Mouse (Mus musculus) midbrain, embryonic 10.5 days (tissue): Measurements from ENCODE around the gene Cdc20. TPM values are rescaled to one million over a fixed set of nuclear protein-coding genes. Genes with fewer than 3 reads are reported as not detected.

Source experiments
- DNase-seq: peaks from one replicate; pipeline ENCODE4 v3.0.0-alpha.2; 2017; ENCODE audit warnings: low spot score
- H3K27ac ChIP-seq: fragments of 300-500 bp; sonication (generic); replicated peaks from 2 replicates; pipeline ENCODE4 v1.5.1; 2016; ENCODE audit warnings: mild to moderate bottlenecking
- H3K27me3 ChIP-seq: fragments of 300-500 bp; sonication (generic); 2 replicates; pipeline ENCODE4 v1.6.1; 2016; ENCODE audit warnings: low read depth, mild to moderate bottlenecking; ENCODE audit not compliant: poor library complexity, severe bottlenecking
- H3K36me3 ChIP-seq: fragments of 300-500 bp; sonication (generic); 2 replicates; pipeline ENCODE4 v1.6.1; 2016; ENCODE audit warnings: mild to moderate bottlenecking, moderate library complexity
- H3K4me1 ChIP-seq: fragments of 300-500 bp; sonication (generic); 2 replicates; pipeline ENCODE4 v1.6.1; 2016
- H3K4me3 ChIP-seq: fragments of 300-500 bp; sonication (generic); 2 replicates; pipeline ENCODE4 v1.5.1; 2016; ENCODE audit warnings: mild to moderate bottlenecking, moderate library complexity
- H3K9me3 ChIP-seq: fragments of 300-500 bp; sonication (generic); replicated peaks from 2 replicates; pipeline ENCODE4 v1.6.1; 2016; ENCODE audit warnings: mild to moderate bottlenecking
- WGBS: fragments of 180-500 bp; shearing (Covaris S2); methylation state at CpG from one replicate; pipeline ENCODE4 v1.1.7; 2016; 5-methylcytosine and 5-hydroxymethylcytosine counted together
- polyA plus RNA-seq: library from polyadenylated mRNA; unstranded; fragments of >200 nt; fragmentation: Nextera tagmentation; extraction: Ambion mirVana; gene quantifications from 2 replicates; pipeline ENCODE4 v1.2.1, GENCODE M21; 2016

Cdc20 gene
- polyA plus RNA-seq, 1 experiment from 2014 or later = 424 TPM

DNA sequence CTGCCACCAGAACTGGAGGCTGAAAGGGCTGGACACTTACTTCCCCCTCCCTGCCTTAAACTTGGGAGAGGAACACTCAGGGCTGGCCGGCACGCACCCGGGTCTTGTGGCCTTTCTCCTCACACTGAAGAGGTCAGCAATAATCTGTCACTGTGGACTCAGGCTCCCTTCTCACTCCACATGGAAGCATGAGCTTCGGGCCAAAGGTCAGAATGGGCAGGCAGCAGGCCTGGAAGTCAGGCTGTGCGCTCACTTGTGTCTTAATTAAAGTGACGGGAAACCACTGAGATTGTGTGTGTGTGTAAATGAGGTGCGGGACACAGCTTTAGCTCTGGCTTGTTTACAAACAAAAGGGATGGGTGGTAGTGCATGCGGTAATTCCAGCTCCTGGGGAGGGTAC, 4.8 kb downstream of the Cdc20 start:
- 66% methylated on average over 8 of the region's 8 CpGs for WGBS
- H3K36me3 ChIP-seq = peaks cover 68% of the 10 kb centered on the region

DNA sequence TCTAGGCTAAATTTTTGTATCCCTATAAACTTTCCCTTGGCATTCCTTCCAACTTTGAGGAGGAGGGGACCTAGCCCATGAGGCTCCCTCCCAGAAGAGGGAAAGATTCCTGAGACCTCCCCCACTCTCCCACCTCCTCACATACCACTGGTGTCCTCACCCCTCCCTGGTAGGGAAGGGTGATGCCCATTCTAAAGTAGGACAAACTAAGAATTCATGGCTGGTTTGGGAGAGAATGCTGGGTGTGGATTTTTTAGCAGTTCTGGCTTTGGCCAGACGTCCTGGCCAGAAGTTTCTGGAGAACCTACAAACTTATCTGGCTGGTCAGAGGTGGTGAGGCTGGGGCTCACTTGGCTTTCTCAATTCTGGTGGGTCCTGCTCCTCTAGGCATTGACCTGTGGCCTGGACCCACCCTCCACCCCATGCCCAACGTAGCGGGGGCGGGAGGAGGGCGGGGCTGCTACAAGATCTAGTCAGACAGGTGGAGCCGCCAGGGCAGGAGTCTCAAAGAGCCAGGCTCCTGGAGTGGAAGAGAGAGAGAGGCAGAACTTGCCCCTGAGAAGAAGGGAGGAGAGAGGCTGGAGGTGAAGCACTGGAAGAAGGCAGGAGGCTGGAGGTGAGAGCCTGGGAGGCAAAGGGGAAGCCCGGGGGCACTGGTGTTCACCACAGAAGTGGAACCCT, 7.8 kb downstream of the Cdc20 start:
- H3K4me1 ChIP-seq = peaks cover 53% of the 10 kb centered on the region
- DNase-seq = no peak
- peak overlapping the region; percentile 75 for H3K4me3 ChIP-seq
- no peak overlapping the region for H3K27ac ChIP-seq
- H3K27me3 ChIP-seq = no peaks in the 10 kb centered on the region
- H3K9me3 ChIP-seq = no peaks in the 10 kb centered on the region
- 57% methylated on average over 7 of the region's 7 CpGs for WGBS
- H3K36me3 ChIP-seq = peaks cover 49% of the 10 kb centered on the region

More for the DNA sequence above, 4.8 kb downstream of the Cdc20 start:
- no peak overlapping the region for H3K27ac ChIP-seq
- 0 out of 2 replicates have a peak overlapping the region, but pooled peaks have one; percentile 9 for H3K4me3 ChIP-seq
- no peak for DNase-seq
- H3K4me1 ChIP-seq = peaks cover 72% of the 10 kb centered on the region
- no peaks in the 10 kb centered on the region for H3K9me3 ChIP-seq
- no peaks in the 10 kb centered on the region for H3K27me3 ChIP-seq

DNA sequence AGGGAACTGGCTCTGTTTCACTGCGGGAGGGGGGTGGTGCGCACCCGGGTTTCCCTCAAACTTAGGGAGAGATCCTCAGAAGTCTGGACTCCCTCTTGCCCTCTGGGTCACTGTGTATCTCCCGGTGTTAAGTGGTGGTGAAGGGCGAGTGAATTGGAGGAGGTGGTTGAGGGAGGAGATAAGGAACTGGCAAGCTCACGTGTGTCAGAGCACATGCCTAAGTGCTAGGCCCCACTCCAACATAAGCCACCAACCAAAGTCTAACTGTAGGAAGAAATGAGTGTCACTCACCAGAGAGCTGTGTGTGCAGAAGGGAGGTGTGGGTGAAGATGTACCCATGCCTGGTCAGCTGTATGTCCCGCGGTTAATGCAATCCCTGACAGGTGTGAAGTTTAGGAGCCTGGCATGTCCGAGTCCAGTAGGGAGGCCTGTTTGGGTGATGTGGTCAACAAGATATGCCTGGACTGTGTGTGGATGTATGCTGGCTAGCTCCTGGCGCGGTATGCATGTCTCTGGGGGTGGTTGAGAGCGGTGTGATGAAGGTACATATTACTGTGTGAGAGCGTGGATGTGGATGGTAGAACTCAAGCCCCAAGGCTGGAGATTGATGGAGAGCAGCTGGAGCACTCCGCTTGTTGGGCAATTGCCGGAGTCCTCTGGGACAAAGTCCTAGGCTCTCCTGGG, 8.5 kb downstream of the Cdc20 start:
- peaks cover 46% of the 10 kb centered on the region for H3K4me1 ChIP-seq
- no peaks in the 10 kb centered on the region for H3K27me3 ChIP-seq
- H3K36me3 ChIP-seq = peaks cover 46% of the 10 kb centered on the region
- H3K9me3 ChIP-seq = no peaks in the 10 kb centered on the region
- 56% methylated on average over 15 of the region's 15 CpGs for WGBS
- H3K27ac ChIP-seq = peak overlapping the region; percentile 91
- peak overlapping the region; percentile 75 for H3K4me3 ChIP-seq
- DNase-seq = no peak

DNA sequence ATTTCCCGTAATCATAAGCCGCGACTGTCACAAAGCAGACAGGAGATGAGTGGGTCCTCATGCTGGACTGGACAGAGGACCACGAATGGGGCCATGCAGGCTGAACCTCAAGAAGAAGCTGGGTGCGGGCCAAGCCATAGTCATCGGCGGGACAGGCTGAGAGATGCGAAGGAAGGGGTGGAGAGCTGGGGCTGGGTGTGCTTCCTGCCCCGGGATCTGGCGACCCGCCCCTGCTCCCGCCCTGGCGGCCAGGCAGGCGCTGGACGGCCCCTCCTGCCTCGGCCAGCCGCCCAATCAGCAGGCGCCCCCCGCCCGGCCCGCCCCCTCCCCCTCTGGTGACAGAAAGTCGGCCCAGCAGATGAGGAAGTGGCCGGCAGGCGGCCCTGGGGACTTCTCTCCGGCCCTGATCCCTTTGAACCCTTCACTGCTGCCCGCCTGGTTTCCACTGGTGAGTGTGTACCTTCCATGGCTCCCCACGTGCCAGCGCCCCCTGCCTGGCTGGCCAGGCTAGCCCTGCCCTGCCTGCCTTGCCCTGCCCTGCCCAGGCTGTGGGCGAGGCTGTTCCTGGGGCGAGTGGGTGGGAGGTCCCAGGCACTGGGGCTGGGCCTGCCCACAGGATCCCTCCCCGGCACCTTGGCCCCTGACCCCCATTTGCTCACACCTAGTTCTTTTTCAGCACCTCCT, 9.2 kb downstream of the Cdc20 start, which contains the start of gene Elovl1:
Gene Elovl1 (plus strand): TSS at position 326 of the 684 bp plus-strand sequence.
- under 1% methylated on average over 15 of the region's 31 CpGs for WGBS
- Histone ChIP-seq H3K9me3 (no peaks in the 10 kb centered on the region), H3K4me3 (peak within 1 kb of the TSS; percentile 75), H3K36me3 (peaks cover 44% of the 10 kb centered on the region), H3K4me1 (peaks cover 39% of the 10 kb centered on the region), H3K27me3 (no peaks in the 10 kb centered on the region), H3K27ac (peak within 1 kb of the TSS; percentile 91)
- DNase-seq = peak; percentile 93

DNA sequence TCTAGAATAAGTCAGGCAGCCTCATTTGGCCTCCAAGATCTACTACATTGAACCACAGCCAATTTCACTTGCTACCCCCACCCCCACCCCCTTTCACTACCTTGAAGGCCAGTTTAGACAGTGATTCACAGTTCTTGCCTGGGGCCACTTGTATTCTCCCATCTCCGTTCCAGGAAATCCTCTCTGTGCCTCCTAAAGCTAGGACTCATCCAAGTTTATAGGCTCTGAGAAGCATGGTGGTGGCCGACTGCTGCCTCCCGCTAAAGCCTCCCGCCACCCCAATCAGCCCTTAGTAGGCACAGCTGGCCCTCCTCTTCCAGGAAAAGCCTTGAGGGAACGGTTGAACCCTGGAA, 9.8 kb downstream of the Cdc20 start:
- peak overlapping the region; percentile 91 for H3K27ac ChIP-seq
- no peaks in the 10 kb centered on the region for H3K27me3 ChIP-seq
- no peaks in the 10 kb centered on the region for H3K9me3 ChIP-seq
- peaks cover 43% of the 10 kb centered on the region for H3K36me3 ChIP-seq
- H3K4me3 ChIP-seq = peak overlapping the region; percentile 75
- no peak for DNase-seq
- peaks cover 35% of the 10 kb centered on the region for H3K4me1 ChIP-seq
- WGBS = 5% methylated on average over 5 of the region's 5 CpGs

DNA sequence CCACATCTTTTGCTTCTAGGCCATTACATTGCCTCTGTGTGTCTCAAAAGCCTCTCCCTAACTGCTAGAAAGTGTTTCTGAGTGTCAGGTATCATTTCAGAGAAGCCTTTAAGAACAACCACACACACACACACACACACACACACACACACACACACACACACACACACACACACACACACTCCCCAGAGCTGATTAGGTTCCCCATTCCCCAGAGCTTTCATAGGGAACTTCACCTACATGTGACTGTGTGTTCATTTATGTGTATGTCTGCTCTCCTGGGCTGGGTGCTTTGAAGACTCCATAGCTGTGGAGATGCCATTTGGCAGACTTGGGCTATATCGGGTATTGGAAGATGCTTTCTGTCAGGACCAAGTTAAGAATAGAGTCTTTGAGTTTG, 11.8 kb downstream of the Cdc20 start:
- 84% methylated on average over 1 of the region's 1 CpGs for WGBS
- H3K27me3 ChIP-seq = no peaks in the 10 kb centered on the region
- DNase-seq = no peak
- no peak overlapping the region for H3K4me3 ChIP-seq
- H3K9me3 ChIP-seq = no peaks in the 10 kb centered on the region
- H3K27ac ChIP-seq = no peak overlapping the region
- peaks cover 30% of the 10 kb centered on the region for H3K4me1 ChIP-seq
- H3K36me3 ChIP-seq = peaks cover 41% of the 10 kb centered on the region

DNA sequence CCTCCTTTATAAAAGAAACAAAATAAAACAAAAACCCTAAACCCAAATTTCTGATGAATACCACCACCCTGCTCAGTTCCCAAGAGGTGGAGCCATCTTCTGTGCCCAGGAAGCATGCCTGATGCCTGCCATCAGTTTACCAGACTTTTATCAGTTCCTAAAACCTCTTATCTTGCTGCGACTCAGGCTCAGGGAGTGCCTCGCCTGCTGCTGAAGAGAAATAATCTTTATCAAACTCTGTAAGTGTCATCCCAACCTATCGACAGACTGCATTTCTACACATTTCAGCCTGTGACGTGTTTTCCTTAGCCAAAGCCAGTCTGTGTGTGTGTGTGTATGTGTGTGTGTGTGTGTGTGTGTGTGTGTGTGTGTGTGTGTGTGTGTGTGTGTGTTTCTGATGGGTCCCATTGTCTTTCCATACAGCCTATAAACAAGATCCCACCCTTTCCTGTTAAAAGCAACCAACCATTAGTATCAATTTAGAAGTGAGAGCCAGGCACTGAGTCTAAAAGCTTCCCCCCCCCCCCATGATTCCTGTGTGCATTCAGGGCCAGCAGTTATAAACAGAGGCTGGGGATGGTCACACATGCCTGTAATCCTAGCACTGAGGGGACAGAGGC, 12.5 kb downstream of the Cdc20 start:
- Histone ChIP-seq H3K27ac (no peak overlapping the region), H3K9me3 (no peaks in the 10 kb centered on the region), H3K27me3 (no peaks in the 10 kb centered on the region), H3K4me3 (no peak overlapping the region), H3K36me3 (peaks cover 41% of the 10 kb centered on the region), H3K4me1 (peaks cover 28% of the 10 kb centered on the region)
- WGBS = 81% methylated on average over 4 of the region's 4 CpGs
- no peak for DNase-seq

DNA sequence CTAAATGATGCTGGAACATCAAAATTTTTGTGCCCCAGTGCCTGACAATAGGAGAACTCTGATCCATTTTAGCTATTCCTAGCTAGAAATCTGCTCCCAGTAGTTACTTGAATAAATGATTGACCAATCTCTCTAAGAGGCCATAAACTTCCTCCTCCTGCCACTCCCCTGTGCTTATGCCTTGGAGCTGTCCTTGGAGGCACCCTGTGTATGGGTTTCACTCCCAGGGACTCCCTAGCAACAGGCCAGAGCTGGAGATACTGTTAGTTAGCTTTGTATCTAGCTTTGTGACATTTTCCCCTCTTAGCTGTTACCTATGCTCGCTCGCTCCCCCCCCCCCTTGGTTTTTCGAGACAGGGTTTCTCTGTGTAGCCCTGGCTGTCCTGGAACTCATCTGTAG, 15.8 kb downstream of the Cdc20 start:
- no peaks in the 10 kb centered on the region for H3K4me1 ChIP-seq
- H3K27me3 ChIP-seq = no peaks in the 10 kb centered on the region
- no peak for DNase-seq
- peaks cover 71% of the 10 kb centered on the region for H3K36me3 ChIP-seq
- H3K4me3 ChIP-seq = no peak overlapping the region
- no peaks in the 10 kb centered on the region for H3K9me3 ChIP-seq
- 89% methylated on average over 3 of the region's 3 CpGs for WGBS
- no peak overlapping the region for H3K27ac ChIP-seq

DNA sequence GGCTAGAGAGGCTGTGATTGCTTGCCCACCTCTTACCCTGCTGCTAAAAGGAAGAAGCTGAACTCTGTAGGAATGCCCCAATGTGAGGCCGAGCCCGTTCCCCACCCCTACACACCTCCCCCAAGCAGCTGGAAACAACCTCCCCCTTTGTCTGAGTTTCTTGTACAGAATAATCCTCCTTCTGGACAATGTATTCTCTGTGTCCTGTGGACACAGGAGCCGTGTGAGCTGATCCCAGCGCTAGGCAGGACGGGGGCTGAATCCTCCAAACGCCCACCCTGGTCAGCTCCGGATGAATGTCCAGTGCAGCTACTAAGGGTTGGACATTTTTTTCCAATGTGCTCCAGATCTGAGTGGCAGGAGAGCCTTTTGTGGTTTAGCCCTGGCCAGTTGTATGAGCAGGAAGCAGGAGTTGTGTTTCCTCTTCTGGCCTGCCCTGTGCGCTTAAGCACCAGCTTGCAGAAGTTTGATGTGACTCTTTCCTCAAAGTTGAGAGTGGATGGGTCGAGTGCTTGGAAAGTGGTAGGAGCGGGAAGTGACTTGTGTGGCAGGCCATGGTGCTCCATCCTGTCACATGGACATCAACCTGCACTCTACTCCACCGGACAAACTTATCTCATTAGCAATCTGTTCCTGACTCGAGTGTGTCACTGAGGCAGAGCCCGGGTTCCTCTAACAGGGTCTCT, 19.9 kb downstream of the Cdc20 start:
- no peak overlapping the region for H3K27ac ChIP-seq
- 90% methylated on average over 13 of the region's 13 CpGs for WGBS
- DNase-seq = no peak
- no peaks in the 10 kb centered on the region for H3K9me3 ChIP-seq
- peaks cover 98% of the 10 kb centered on the region for H3K36me3 ChIP-seq
- no peaks in the 10 kb centered on the region for H3K27me3 ChIP-seq
- no peaks in the 10 kb centered on the region for H3K4me1 ChIP-seq
- no peak overlapping the region for H3K4me3 ChIP-seq

DNA sequence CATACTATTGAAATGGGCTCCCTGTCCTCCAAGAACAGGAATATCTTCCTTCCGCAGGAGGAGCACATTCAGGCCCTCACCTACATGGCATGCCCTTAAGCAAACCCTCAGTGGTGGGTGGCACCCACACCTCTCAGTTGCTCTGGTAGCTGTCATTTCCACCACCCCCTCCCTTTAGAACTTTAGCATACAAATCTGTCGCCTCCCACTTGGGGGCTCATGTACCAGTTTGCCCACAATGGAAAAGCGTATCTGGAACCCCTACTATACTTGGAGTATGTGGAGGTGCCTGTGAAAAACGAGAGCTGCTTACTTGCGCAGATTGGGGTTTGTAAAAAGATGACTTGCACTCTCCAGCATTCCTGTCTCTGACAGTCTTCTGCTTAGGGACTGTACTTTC, 20.8 kb downstream of the Cdc20 start:
- WGBS = 93% methylated on average over 5 of the region's 5 CpGs

DNA sequence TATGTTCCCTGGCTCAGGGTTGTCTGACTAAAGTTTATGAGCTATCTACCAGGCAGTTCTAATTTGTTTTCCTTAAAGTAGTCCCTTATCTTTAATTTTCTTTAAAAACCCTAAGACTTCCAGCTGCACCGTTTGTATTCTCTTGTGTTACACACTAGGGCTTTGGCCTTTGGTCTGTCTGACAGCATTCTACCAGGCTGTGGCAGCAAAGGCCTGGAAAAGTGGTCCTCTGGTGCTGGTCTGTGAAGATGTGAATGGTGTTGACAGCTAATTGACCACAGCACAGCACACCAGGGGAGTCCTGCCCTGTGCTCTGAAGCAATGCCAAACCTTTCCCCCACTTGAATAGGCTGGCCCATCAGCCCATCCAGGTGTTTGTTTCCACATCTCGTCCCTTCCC, 21.4 kb downstream of the Cdc20 start:
- Histone ChIP-seq H3K4me1 (no peaks in the 10 kb centered on the region), H3K9me3 (no peaks in the 10 kb centered on the region), H3K36me3 (peaks cover 99% of the 10 kb centered on the region), H3K27ac (no peak overlapping the region), H3K27me3 (no peaks in the 10 kb centered on the region), H3K4me3 (no peak overlapping the region)
- WGBS = 88% methylated on average over 2 of the region's 2 CpGs
- no peak for DNase-seq

More for the DNA sequence above, 20.8 kb downstream of the Cdc20 start:
- Histone ChIP-seq H3K36me3 (peaks cover 99% of the 10 kb centered on the region), H3K4me3 (no peak overlapping the region), H3K4me1 (no peaks in the 10 kb centered on the region), H3K27me3 (no peaks in the 10 kb centered on the region), H3K27ac (no peak overlapping the region), H3K9me3 (no peaks in the 10 kb centered on the region)
- no peak for DNase-seq

DNA sequence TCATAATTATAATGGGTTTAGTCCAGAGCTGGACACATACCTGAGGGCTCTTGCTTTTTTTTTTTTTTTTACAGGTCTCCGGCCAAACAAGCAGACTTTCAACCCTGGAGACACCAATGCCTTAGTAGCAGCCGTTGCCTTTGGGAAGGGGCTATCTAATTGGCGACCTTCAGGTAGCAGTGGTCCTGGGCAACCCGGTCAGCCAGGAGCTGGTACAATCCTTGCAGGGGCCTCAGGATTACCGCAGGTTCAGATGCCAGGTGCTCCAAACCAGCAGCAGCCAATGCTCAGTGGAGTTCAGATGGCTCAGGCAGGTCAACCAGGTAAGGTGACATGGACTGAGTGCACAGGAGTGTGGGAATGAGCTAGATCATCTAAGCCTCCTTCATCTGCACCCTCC, 23.6 kb downstream of the Cdc20 start:
- Histone ChIP-seq H3K36me3 (peaks cover 79% of the 10 kb centered on the region), H3K27me3 (no peaks in the 10 kb centered on the region), H3K9me3 (no peaks in the 10 kb centered on the region), H3K27ac (no peak overlapping the region), H3K4me3 (no peak overlapping the region), H3K4me1 (peaks cover 13% of the 10 kb centered on the region)
- WGBS = 93% methylated on average over 5 of the region's 5 CpGs
- DNase-seq = no peak
